ENCODE assay signal across 22 mouse cellular contexts in the genomic region with DNA sequence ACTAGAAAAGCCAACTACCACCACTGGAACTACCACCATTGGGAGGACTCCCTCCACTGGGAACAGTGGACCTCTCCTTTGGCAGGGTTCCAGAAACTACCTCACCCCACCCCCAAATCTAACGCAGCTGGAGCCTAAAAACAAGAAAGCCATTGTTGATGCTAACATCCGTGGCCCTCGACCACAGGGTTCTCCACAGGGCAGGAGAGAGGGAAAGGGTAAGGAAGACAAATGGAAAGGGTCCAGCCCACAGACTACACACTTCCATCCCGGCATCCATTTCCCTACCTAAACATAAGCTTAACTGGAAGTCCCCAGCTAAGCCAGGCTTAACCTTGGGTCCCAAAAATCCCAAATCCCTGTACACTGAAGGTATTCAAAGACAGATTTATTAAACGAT. TPM values are rescaled to one million over a fixed set of nuclear protein-coding genes. Genes with fewer than 3 reads are reported as not detected.
"Had no signal": no experiment of that assay in that cellular context is flagged by ENCODE, and none has a peak within 500 bp of the region (broad histone marks: within the 10 kb centered on the region; RNA-seq: fewer than 3 reads in every experiment).

No protein-coding gene starts in this region.

- H3K27ac ChIP-seq: kidney, embryonic 15.5 days; limb, embryonic 12.5 days; limb, embryonic 15.5 days; liver, embryonic 14.5 days; macrophage; midbrain, embryonic 13.5 days; stomach, embryonic 15.5 days had no signal

- H3K4me3 ChIP-seq: kidney, embryonic 15.5 days; limb, embryonic 12.5 days; limb, embryonic 15.5 days; midbrain, embryonic 13.5 days; stomach, embryonic 15.5 days had no signal

- H3K4me1 ChIP-seq: kidney, embryonic 15.5 days; limb, embryonic 15.5 days; stomach, embryonic 15.5 days had no signal

- H3K9ac ChIP-seq: kidney, embryonic 15.5 days; limb, embryonic 12.5 days; limb, embryonic 15.5 days; liver, embryonic 14.5 days; liver, postnatal 0 days; lung, embryonic 14.5 days; midbrain, embryonic 13.5 days; stomach, embryonic 15.5 days had no signal

- H3K36me3 ChIP-seq: kidney, embryonic 15.5 days; limb, embryonic 12.5 days; limb, embryonic 15.5 days; midbrain, embryonic 13.5 days; stomach, embryonic 15.5 days had no signal

- H3K9me3 ChIP-seq: kidney, embryonic 15.5 days; limb, embryonic 12.5 days; limb, embryonic 15.5 days; midbrain, embryonic 13.5 days; stomach, embryonic 15.5 days had no signal

- H3K27me3 ChIP-seq: kidney, embryonic 15.5 days; limb, embryonic 12.5 days; limb, embryonic 15.5 days; midbrain, embryonic 13.5 days; stomach, embryonic 15.5 days had no signal

- DNase-seq: kidney, adult 11 months; kidney, adult 8-10 months; kidney, postnatal 10 days; kidney, postnatal 36 days; left cerebral cortex, postnatal 4 days; liver, postnatal 0 days; lung, embryonic 14.5 days; right cerebral cortex, adult 18-20 months; right cerebral cortex, postnatal 25 days; spleen, adult 18-20 months; thymus, postnatal 25 days had no signal

- ATAC-seq: liver, postnatal 0 days; lung, postnatal 0 days; midbrain, embryonic 13.5 days had no signal

- H3K4me2 ChIP-seq: kidney, embryonic 15.5 days; limb, embryonic 12.5 days; limb, embryonic 15.5 days; liver, embryonic 11.5 days; lung, embryonic 14.5 days; midbrain, embryonic 13.5 days; stomach, embryonic 15.5 days had no signal

RNA-seq across cellular contexts. Expression of a gene that starts 59.0 kb away (rescaled TPM):
- total RNA-seq: megakaryocyte, adult 5-6 weeks; neutrophil, adult 5-6 weeks had no signal
- polyA plus RNA-seq: liver, postnatal 0 days; macrophage had no signal
